Mouse (Mus musculus) myocyte (in vitro differentiated cells): Measurements from ENCODE around the gene Taf7l. TPM values are rescaled to one million over a fixed set of nuclear protein-coding genes. Genes with fewer than 3 reads are reported as not detected.

Experiments
- H3K27me3 ChIP-seq: one replicate; pipeline ENCODE4 v1.6.1; 2011; ENCODE audit not compliant: control insufficient read depth, insufficient read depth, insufficient read length
- H3K36me3 ChIP-seq: one replicate; pipeline ENCODE4 v1.6.1; 2011; ENCODE audit not compliant: control insufficient read depth, insufficient read depth
- H3K4me2 ChIP-seq: one replicate; pipeline ENCODE4 v1.6.1; 2011; ENCODE audit warnings: low read depth, control low read depth
- H3K4me3 ChIP-seq: one replicate; pipeline ENCODE4 v1.5.1; 2011; ENCODE audit warnings: mild to moderate bottlenecking, control low read depth, moderate library complexity
- H3K79me2 ChIP-seq: one replicate; pipeline ENCODE4 v1.6.1; 2011; ENCODE audit not compliant: control insufficient read depth, insufficient read depth
- H3ac ChIP-seq: one replicate; pipeline ENCODE4 v1.6.1; 2011; ENCODE audit not compliant: control insufficient read depth, insufficient read length
- CEBPB ChIP-seq: IDR thresholded peaks from 2 replicates; pipeline ENCODE4 v1.6.1; 2011; ENCODE audit warnings: mild to moderate bottlenecking, moderate library complexity; ENCODE audit not compliant: poor library complexity, insufficient read depth, severe bottlenecking
- E2F4 ChIP-seq: IDR thresholded peaks from one replicate; pipeline ENCODE4 v1.6.1; 2011; ENCODE audit warnings: mild to moderate bottlenecking, control low read depth, moderate library complexity; ENCODE audit not compliant: insufficient read depth
- MAX ChIP-seq: IDR thresholded peaks from one replicate; pipeline ENCODE4 v1.6.1; 2011; ENCODE audit warnings: low read depth, mild to moderate bottlenecking, control low read depth
- MYOD1 ChIP-seq, 3 experiments: IDR thresholded peaks; one replicate each; pipeline ENCODE4 v1.6.1; 2011; ENCODE audit warnings: control low read depth in 2 of 3, low read depth in 2 of 3, mild to moderate bottlenecking in 2 of 3, moderate library complexity in 1 of 3; ENCODE audit not compliant: insufficient read length in 2 of 3, control insufficient read depth in 1 of 3
- MYOG ChIP-seq, 3 experiments: IDR thresholded peaks; one replicate each; pipeline ENCODE4 v1.6.1; 2011; ENCODE audit warnings: control low read depth in 2 of 3, low read depth in 2 of 3, mild to moderate bottlenecking in 2 of 3; ENCODE audit not compliant: insufficient read length in 2 of 3, control insufficient read depth in 1 of 3, insufficient read depth in 1 of 3
- POLR2A ChIP-seq: IDR thresholded peaks from one replicate; pipeline ENCODE4 v1.6.1; 2011; ENCODE audit warnings: low read depth, mild to moderate bottlenecking, control low read depth, moderate library complexity; ENCODE audit not compliant: insufficient read length
- POLR2AphosphoS2 ChIP-seq: IDR thresholded peaks from one replicate; pipeline ENCODE4 v1.6.1; 2011; ENCODE audit warnings: low read depth, control low read depth; ENCODE audit not compliant: insufficient read length
- REST ChIP-seq: IDR thresholded peaks from one replicate; pipeline ENCODE4 v1.6.1; 2011; ENCODE audit warnings: mild to moderate bottlenecking, control low read depth, moderate library complexity; ENCODE audit not compliant: insufficient read depth, insufficient read length
- SRF ChIP-seq: IDR thresholded peaks from one replicate; pipeline ENCODE4 v1.6.1; 2011; ENCODE audit warnings: low read depth; ENCODE audit not compliant: control insufficient read depth, insufficient read length
- TCF12 ChIP-seq: IDR thresholded peaks from one replicate; pipeline ENCODE4 v1.6.1; 2011; ENCODE audit warnings: mild to moderate bottlenecking, control low read depth; ENCODE audit not compliant: poor library complexity, insufficient read depth, severe bottlenecking
- TCF3 ChIP-seq: IDR thresholded peaks from one replicate; pipeline ENCODE4 v1.6.1; 2011; ENCODE audit warnings: low read depth, control low read depth; ENCODE audit not compliant: insufficient read length
- USF1 ChIP-seq: IDR thresholded peaks from one replicate; pipeline ENCODE4 v1.6.1; 2011; ENCODE audit warnings: low read depth, mild to moderate bottlenecking, control low read depth, moderate library complexity
- polyA plus RNA-seq: library from polyadenylated mRNA; unstranded; fragments of >200 nt; fragmentation: generic; extraction: Trizol; gene quantifications from one replicate; pipeline ENCODE4 v1.2.1, GENCODE M21; 2012; ENCODE audit warnings: missing spikeins

Gene Taf7l
- polyA plus RNA-seq, 1 experiment, result 0.41 TPM

DNA sequence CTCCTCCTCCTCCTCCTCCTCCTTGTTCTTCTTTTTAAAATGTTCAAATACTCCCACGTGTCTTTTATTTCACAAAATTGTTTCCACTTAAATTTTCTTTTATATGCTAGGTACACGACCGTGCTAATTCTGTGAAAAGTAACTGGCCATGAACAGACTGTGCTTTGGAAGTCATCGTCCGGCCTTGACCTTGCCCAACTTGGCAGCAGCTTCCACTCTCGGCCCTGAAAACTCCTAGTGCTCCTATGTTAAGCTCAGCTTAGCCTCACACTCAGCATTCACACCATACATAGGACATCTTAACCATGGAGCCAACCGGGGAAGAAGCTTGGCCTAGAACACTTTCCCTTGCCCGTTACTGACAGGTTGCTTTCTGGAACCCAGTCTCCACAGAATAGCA is 24.4 kb upstream of the Taf7l start:
- no peak overlapping the region for H3K4me2 ChIP-seq
- H3K27me3 ChIP-seq, result no peaks in the 10 kb centered on the region
- no peak overlapping the region for H3ac ChIP-seq
- no peaks in the 10 kb centered on the region for H3K36me3 ChIP-seq
- no peaks in the 10 kb centered on the region for H3K79me2 ChIP-seq
- no peak for TF ChIP-seq SRF
- no peak for TF ChIP-seq E2F4
- no peak for TF ChIP-seq POLR2A
- TF ChIP-seq MAX, result no peak
- TF ChIP-seq TCF3, result no peak
- no peak overlapping the region for H3K4me3 ChIP-seq

DNA sequence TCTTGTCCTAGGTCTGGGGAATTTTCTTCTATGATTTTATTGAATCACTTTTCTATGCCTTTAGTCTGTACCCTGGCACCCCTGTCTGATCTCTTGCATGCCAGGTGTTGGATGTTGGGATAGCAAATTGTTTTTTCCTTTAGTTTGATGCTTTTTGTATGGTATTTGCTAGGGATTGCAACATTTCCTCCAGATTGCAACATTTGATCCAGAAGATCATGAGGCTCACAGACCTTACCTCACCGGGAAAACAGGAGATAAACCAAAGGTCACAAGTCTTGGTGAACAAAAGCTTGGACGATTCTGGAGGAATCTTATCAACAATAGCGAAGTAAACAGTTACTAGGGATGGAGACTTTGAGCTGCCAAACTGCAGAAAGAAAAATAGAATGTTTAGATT is 5.4 kb upstream of the Taf7l start:
- Histone ChIP-seq H3K79me2 (no peaks in the 10 kb centered on the region), H3K36me3 (no peaks in the 10 kb centered on the region), H3K4me2 (no peak overlapping the region), H3ac (no peak overlapping the region), H3K27me3 (no peaks in the 10 kb centered on the region), H3K4me3 (no peak overlapping the region)
- TF ChIP-seq CEBPB (peak; percentile 55; the same call in 1 of the 2 replicates), POLR2AphosphoS2 (no peak)

DNA sequence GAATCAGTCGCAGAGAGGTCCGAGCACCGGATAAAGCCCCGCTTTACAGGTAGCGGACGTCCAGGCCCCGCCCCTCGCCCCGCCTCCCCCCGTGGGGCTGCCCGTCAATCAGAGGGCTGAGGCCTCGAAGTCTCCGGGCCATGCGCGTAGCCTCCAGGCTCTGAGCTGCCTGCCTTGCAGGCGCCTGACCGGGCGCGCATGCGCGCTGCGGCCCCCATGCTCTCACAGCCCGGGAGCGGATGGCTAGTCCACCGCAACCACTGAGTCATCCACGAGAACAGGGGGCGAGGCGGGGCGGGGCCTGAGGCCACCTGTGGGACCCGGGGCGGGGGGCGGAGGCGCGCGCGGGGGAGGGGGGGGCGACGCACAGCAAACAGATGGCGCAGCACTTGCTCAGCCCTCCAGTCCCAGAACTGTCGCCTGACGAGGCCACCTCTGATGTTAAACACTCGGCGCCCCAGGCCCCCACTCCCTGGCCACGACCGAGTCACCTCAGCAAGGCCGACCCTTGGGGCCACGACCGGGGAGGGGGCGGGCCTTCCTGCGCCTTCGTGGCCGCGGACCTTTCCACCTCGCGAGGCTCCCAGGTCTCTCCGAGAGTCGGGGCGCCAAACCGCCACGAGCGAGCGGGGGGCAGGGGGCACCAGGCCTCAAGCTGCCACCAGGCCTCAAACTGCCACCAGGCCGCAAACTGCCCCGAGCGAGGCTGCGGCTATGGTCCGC is 1.1 kb downstream of the Taf7l start:
- Histone ChIP-seq H3K27me3 (no peaks in the 10 kb centered on the region), H3K4me3 (no peak overlapping the region), H3K36me3 (no peaks in the 10 kb centered on the region), H3ac (no peak overlapping the region), H3K79me2 (no peaks in the 10 kb centered on the region), H3K4me2 (no peak overlapping the region)
- no peak for TF ChIP-seq SRF
- TF ChIP-seq TCF3, result no peak
- no peak for TF ChIP-seq E2F4
- no peak for TF ChIP-seq CEBPB
- TF ChIP-seq USF1, result no peak
- TF ChIP-seq MAX, result no peak
- TF ChIP-seq REST, result no peak
- TF ChIP-seq POLR2A, result no peak
- no peak for TF ChIP-seq MYOD1 (IDR thresholded peaks at IDR 0.05; ENCODE audit: control insufficient read depth in 1 of 3, insufficient read length in 2 of 3, low read depth in 2 of 3)

DNA sequence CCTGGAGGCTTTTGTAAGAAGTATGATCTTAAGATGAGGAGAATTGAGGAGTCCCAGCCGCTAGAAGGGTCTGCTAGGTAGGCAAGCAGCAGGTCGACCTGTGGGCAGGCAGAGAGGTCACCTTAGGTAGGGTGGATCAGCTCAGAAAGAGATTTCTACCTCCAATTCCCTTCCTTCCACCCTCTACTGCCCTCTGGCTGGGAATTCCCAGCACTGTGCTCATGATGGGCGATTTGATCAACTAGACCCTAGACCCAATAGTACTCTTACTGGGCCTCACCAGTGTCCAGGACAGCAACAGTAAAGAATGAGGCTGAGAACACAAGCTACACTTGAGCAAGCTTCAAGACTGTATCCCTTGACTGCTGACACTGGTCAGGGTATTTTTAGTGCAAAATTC is 49.0 kb downstream of the Taf7l start:
- no peaks in the 10 kb centered on the region for H3K79me2 ChIP-seq
- no peak overlapping the region for H3ac ChIP-seq
- H3K36me3 ChIP-seq, result no peaks in the 10 kb centered on the region
- H3K27me3 ChIP-seq, result no peaks in the 10 kb centered on the region
- no peak overlapping the region for H3K4me2 ChIP-seq
- TF ChIP-seq MYOD1 (IDR thresholded peaks at IDR 0.05; ENCODE audit: control insufficient read depth in 1 of 3, insufficient read length in 2 of 3, low read depth in 2 of 3) (no peak), TCF12 (no peak), REST (no peak), POLR2A (no peak), SRF (no peak), USF1 (no peak), MYOG (IDR thresholded peaks at IDR 0.05; ENCODE audit: control insufficient read depth in 1 of 3, insufficient read depth in 1 of 3, insufficient read length in 2 of 3, low read depth in 2 of 3) (no peak), POLR2AphosphoS2 (no peak), E2F4 (no peak)
- H3K4me3 ChIP-seq, result no peak overlapping the region

DNA sequence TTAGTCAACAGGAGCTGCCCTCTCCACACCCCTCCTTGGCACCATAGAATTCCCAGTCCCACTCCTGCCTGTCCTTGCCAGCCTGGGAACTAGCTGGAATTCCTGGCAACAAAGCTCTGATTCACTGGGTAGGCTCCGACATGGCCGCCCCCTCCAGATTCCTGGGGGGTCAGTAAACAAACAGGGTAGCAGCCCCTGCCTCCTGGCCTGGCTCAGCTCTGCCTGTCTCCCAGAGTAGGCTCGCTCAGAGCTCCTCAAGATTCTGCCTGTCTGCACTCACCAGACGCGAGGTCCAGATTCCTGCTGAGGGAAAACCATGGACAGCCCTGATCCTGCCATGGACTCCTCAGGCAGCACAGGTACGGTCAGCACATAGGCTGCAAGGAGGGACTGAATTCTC is 49.5 kb downstream of the Taf7l start:
- Histone ChIP-seq H3K4me2 (peak overlapping the region; percentile 18), H3ac (no peak overlapping the region), H3K4me3 (no peak overlapping the region), H3K36me3 (no peaks in the 10 kb centered on the region), H3K79me2 (no peaks in the 10 kb centered on the region), H3K27me3 (no peaks in the 10 kb centered on the region)
- TF ChIP-seq POLR2AphosphoS2 (no peak), CEBPB (no peak), TCF12 (no peak), MAX (no peak), MYOD1 (IDR thresholded peaks at IDR 0.05; ENCODE audit: control insufficient read depth in 1 of 3, insufficient read length in 2 of 3, low read depth in 2 of 3) (no peak), MYOG (IDR thresholded peaks at IDR 0.05; ENCODE audit: control insufficient read depth in 1 of 3, insufficient read depth in 1 of 3, insufficient read length in 2 of 3, low read depth in 2 of 3) (no peak), TCF3 (no peak), E2F4 (no peak), USF1 (no peak), POLR2A (no peak), SRF (no peak), REST (no peak)
